Comparison of ENCODE assay signal across 10 mouse cellular contexts in genomic region chr7:27480506-27480905, GRCm38 (mm10). TPM values are rescaled to one million over a fixed set of nuclear protein-coding genes. Genes with fewer than 3 reads are reported as not detected.
DNase-seq lines count a peak whose midpoint lies in the region; ATAC-seq and TF ChIP-seq lines count a peak whose summit lies in the region.
"Had no signal": no experiment of that assay in that cellular context is flagged by ENCODE, and none has a peak within 500 bp of the region (broad histone marks: within the 10 kb centered on the region; RNA-seq: fewer than 3 reads in every experiment).

No protein-coding gene starts in this region.

- H3K9me3 ChIP-seq in liver, embryonic 14.5 days (ENCODE audit: control insufficient read depth, low read length) = no peaks in the 10 kb centered on the region
- H3K9me3 ChIP-seq: forebrain, embryonic 15.5 days had no signal

- ATAC-seq in liver, embryonic 14.5 days (ENCODE audit: insufficient read depth) = no peak
- ATAC-seq: forebrain, embryonic 15.5 days had no signal

- WGBS in kidney, adult 2 months = 51% methylated on average over 3 of the region's 3 CpGs
- WGBS in liver, embryonic 14.5 days (ENCODE audit: insufficient replicate concordance) = 58% methylated on average over 3 of the region's 3 CpGs

- no peak for TF ChIP-seq CTCF in kidney, adult 2 months (conservative IDR thresholded peaks at IDR 0.05; ENCODE audit: insufficient read depth, insufficient read length, low read depth, low read length)
- TF ChIP-seq CTCF in embryonic fibroblast, embryonic 13.5 days (IDR thresholded peaks at IDR 0.05; ENCODE audit: borderline replicate concordance, insufficient read depth, low read length) = no peak
- no peak for TF ChIP-seq CTCF in liver, embryonic 14.5 days (IDR thresholded peaks at IDR 0.05; ENCODE audit: low read depth)

- H3K27ac ChIP-seq in kidney, adult 2 months (ENCODE audit: insufficient read depth, low read depth, low read length) = peak overlapping the region; percentile 99
- peak overlapping the region; percentile 84 for H3K27ac ChIP-seq in embryonic fibroblast, embryonic 13.5 days (ENCODE audit: insufficient read depth, low read length)
- H3K27ac ChIP-seq in liver, embryonic 14.5 days = peak overlapping the region; percentile 95
- H3K27ac ChIP-seq: forebrain, embryonic 15.5 days had no signal

- peak overlapping the region; percentile 81 for H3K9ac ChIP-seq in liver, embryonic 14.5 days (replicated peaks)

- peaks cover 23% of the 10 kb centered on the region for H3K4me1 ChIP-seq in kidney, adult 2 months (ENCODE audit: control insufficient read depth, insufficient read depth, low read length)
- peaks cover 5% of the 10 kb centered on the region for H3K4me1 ChIP-seq in embryonic fibroblast, embryonic 13.5 days (ENCODE audit: control insufficient read depth, insufficient read depth, low read length)
- H3K4me1 ChIP-seq in liver, embryonic 14.5 days (replicated peaks; ENCODE audit: control insufficient read depth in 2 of 2, insufficient read depth in 2 of 2, low read length in 1 of 2) = peaks cover 43 to 60% of the 10 kb centered on the region in 2 experiments

- H3K27me3 ChIP-seq in kidney, adult 2 months (replicated peaks; ENCODE audit: control insufficient read depth, insufficient read depth, low read length) = no peaks in the 10 kb centered on the region
- H3K27me3 ChIP-seq in liver, embryonic 14.5 days (ENCODE audit: control insufficient read depth, insufficient read depth, low read length) = no peaks in the 10 kb centered on the region
- H3K27me3 ChIP-seq: forebrain, embryonic 15.5 days had no signal

- no peaks in the 10 kb centered on the region for H3K36me3 ChIP-seq in kidney, adult 2 months (ENCODE audit: control insufficient read depth, insufficient read depth, low read length)
- peaks cover 18% of the 10 kb centered on the region for H3K36me3 ChIP-seq in liver, embryonic 14.5 days (replicated peaks; ENCODE audit: control insufficient read depth, insufficient read depth, low read depth)

- H3K4me2 ChIP-seq in liver, embryonic 14.5 days (ENCODE audit: low read depth) = peak overlapping the region; percentile 92

- peak; percentile 6 for DNase-seq in adrenal gland, postnatal 10 days
- no peak for DNase-seq in adrenal gland, adult 18-20 months (ENCODE audit: low spot score in 2 of 2)
- peak; percentile 66 for DNase-seq in kidney, adult 2 months
- no peak for DNase-seq in kidney, adult 18-20 months
- no peak for DNase-seq in liver, embryonic 14.5 days (ENCODE audit: low read depth in 3 of 3, low spot score in 3 of 3)
- no peak for DNase-seq in urinary bladder, postnatal 10 days (ENCODE audit: low spot score)
- DNase-seq in adrenal gland, adult (ENCODE audit: inconsistent age in 2 of 2, low spot score in 1 of 2) = no peak
- DNase-seq: lung, adult 18-20 months had no signal

- H3K4me3 ChIP-seq in kidney, adult 2 months (ENCODE audit: insufficient read depth, low read depth, low read length) = peak overlapping the region; percentile 71
- H3K4me3 ChIP-seq in embryonic fibroblast, embryonic 13.5 days (ENCODE audit: insufficient read depth, low read length) = no peak overlapping the region
- peak overlapping the region; percentile 35 to 55 for H3K4me3 ChIP-seq in liver, embryonic 14.5 days (ENCODE audit: insufficient read depth in 1 of 2, low read depth in 2 of 2, low read length in 2 of 2)

- no peak for TF ChIP-seq POLR2A in kidney, adult 2 months (IDR thresholded peaks at IDR 0.05; ENCODE audit: low read depth, low read length)
- no peak for TF ChIP-seq POLR2A in embryonic fibroblast, embryonic 13.5 days (IDR thresholded peaks at IDR 0.05; ENCODE audit: low read depth, low read length)

- no peak for TF ChIP-seq EP300 in liver, embryonic 14.5 days (IDR thresholded peaks at IDR 0.05; ENCODE audit: low read depth)

RNA-seq across cellular contexts. Expression of gene Sertad1, which starts 6.2 kb away (rescaled TPM):
- total RNA-seq in adrenal gland, postnatal 10 days (2021) = 10 to 100 TPM; 19.0 to 27.9 TPM
- 10 to 100 TPM; 17.3 to 23.7 TPM for total RNA-seq in adrenal gland, adult 18-20 months (2021)
- polyA plus RNA-seq in kidney, adult 2 months (2012; rRNA removed) = 19.4 and 23.7 TPM in 2 replicates
- 23.7 and 28.5 TPM in 2 replicates for polyA plus RNA-seq in embryonic fibroblast, embryonic 13.5 days (2011; ENCODE audit: insufficient read length, low read depth, missing spikeins)
- polyA plus RNA-seq in liver, embryonic 14.5 days (2012; rRNA removed) = 9.9 and 13.5 TPM in 2 replicates
- 19.7 and 20.3 TPM in 2 replicates for polyA plus RNA-seq in liver, embryonic 14.5 days (2014; fragmentation: Nextera tagmentation; extraction: Ambion mirVana)

RNA-seq across cellular contexts. Expression of gene Sertad3, which starts 6.9 kb away (rescaled TPM):
- 10 to 100 TPM; 13.5 to 15.6 TPM for total RNA-seq in adrenal gland, postnatal 10 days (2021)
- 10 to 100 TPM; 10.6 to 11.5 TPM for total RNA-seq in adrenal gland, adult 18-20 months (2021)
- polyA plus RNA-seq in kidney, adult 2 months (2012; rRNA removed) = 9.0 and 12.8 TPM in 2 replicates
- 12.9 and 14.1 TPM in 2 replicates for polyA plus RNA-seq in embryonic fibroblast, embryonic 13.5 days (2011; ENCODE audit: insufficient read length, low read depth, missing spikeins)
- 22.6 and 24.0 TPM in 2 replicates for polyA plus RNA-seq in liver, embryonic 14.5 days (2012; rRNA removed)
- polyA plus RNA-seq in liver, embryonic 14.5 days (2014; fragmentation: Nextera tagmentation; extraction: Ambion mirVana) = 22.5 and 25.3 TPM in 2 replicates

RNA-seq across cellular contexts. Expression of gene Prx, which starts 18.6 kb away (rescaled TPM):
- 1 to 10 TPM; 3.3 to 5.1 TPM for total RNA-seq in adrenal gland, postnatal 10 days (2021)
- total RNA-seq in adrenal gland, adult 18-20 months (2021) = 1 to 10 TPM; 2.6 to 3.0 TPM
- 1.2 and 1.5 TPM in 2 replicates for polyA plus RNA-seq in kidney, adult 2 months (2012; rRNA removed)
- 5.4 and 5.6 TPM in 2 replicates for polyA plus RNA-seq in embryonic fibroblast, embryonic 13.5 days (2011; ENCODE audit: insufficient read length, low read depth, missing spikeins)
- 0.55 and 0.73 TPM in 2 replicates for polyA plus RNA-seq in liver, embryonic 14.5 days (2012; rRNA removed)
- 0.23 and 0.29 TPM in 2 replicates for polyA plus RNA-seq in liver, embryonic 14.5 days (2014; fragmentation: Nextera tagmentation; extraction: Ambion mirVana)

RNA-seq across cellular contexts. Expression of gene Blvrb, which starts 32.7 kb away (rescaled TPM):
- 10 to 100 TPM; 83.4 TPM for total RNA-seq in adrenal gland, postnatal 10 days (2021)
- total RNA-seq in adrenal gland, adult 18-20 months (2021) = 10 to 100 TPM; 40.1 to 56.1 TPM
- 47.1 and 47.8 TPM in 2 replicates for polyA plus RNA-seq in kidney, adult 2 months (2012; rRNA removed)
- 16.6 and 32.1 TPM in 2 replicates for polyA plus RNA-seq in embryonic fibroblast, embryonic 13.5 days (2011; ENCODE audit: insufficient read length, low read depth, missing spikeins)
- 673 and 878 TPM in 2 replicates for polyA plus RNA-seq in liver, embryonic 14.5 days (2012; rRNA removed)
- polyA plus RNA-seq in liver, embryonic 14.5 days (2014; fragmentation: Nextera tagmentation; extraction: Ambion mirVana) = 1,114 and 1,162 TPM in 2 replicates

RNA-seq across cellular contexts. Expression of gene Sptbn4, which starts 33.0 kb away (rescaled TPM):
- under 1 TPM; 0.70 to 0.81 TPM for total RNA-seq in adrenal gland, postnatal 10 days (2021)
- 1 to 10 TPM; 2.9 to 3.1 TPM for total RNA-seq in adrenal gland, adult 18-20 months (2021)
- 0.09 and 0.12 TPM in 2 replicates for polyA plus RNA-seq in kidney, adult 2 months (2012; rRNA removed)
- polyA plus RNA-seq in embryonic fibroblast, embryonic 13.5 days (2011; ENCODE audit: insufficient read length, low read depth, missing spikeins) = 0.51 and 0.78 TPM in 2 replicates
- polyA plus RNA-seq in liver, embryonic 14.5 days (2012; rRNA removed) = 0.06 TPM in 2 replicates
- polyA plus RNA-seq in liver, embryonic 14.5 days (2014; fragmentation: Nextera tagmentation; extraction: Ambion mirVana) = 0.05 and 0.06 TPM in 2 replicates

Comparison
In these comparisons a context has a peak if more than half of its experiments do, and no peak if none do; other contexts are left out.
1. DNase-seq: peak in adrenal gland, postnatal 10 days (single experiment) and kidney, adult 2 months (single experiment); none in adrenal gland, adult 18-20 months (0 of 2), kidney, adult 18-20 months (single experiment), liver, embryonic 14.5 days (0 of 3), urinary bladder, postnatal 10 days (single experiment) and adrenal gland, adult (0 of 2).
2. Peak in every context shown above with its lines, with median percentiles within 50 percentile points of each other: H3K27ac ChIP-seq.